Mouse (Mus musculus) bone marrow macrophage, adult 2 months (primary cell): Measurements from ENCODE around the gene Sugt1.

Experiments used
- CTCF ChIP-seq: IDR thresholded peaks from 2 replicates; pipeline ENCODE4 v1.5.1; 2012; ENCODE audit warnings: low read depth, mild to moderate bottlenecking, low read length, moderate library complexity
- POLR2A ChIP-seq: IDR thresholded peaks from 2 replicates; pipeline ENCODE4 v1.6.1; 2012; ENCODE audit warnings: mild to moderate bottlenecking, low read depth, low read length, borderline replicate concordance

DNA sequence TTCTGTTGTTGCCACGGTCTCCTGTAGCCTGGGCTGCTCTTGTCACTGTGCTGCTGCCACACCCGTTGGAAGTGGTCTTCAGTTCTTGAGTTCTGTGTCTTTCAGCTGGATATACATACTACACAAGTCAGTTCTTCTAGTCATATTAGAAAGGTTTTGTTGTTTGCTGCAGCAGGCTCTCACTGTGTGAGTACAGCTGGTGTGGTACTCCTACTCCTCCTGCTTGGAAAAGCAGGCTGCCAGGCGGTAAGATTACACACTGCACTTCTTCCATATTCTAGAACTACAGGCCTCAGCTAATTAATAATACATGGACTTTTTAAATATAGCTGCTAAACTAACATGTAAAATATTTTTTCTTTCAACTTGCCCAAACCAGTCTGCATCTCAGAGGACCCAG lies 19.4 kb downstream of the Sugt1 start:
- TF ChIP-seq CTCF, result no peak
- TF ChIP-seq POLR2A, result no peak
